Mouse (Mus musculus) hindbrain, embryonic 15.5 days (tissue): ENCODE data around the gene Gpr182. TPM values are rescaled to one million over a fixed set of nuclear protein-coding genes. Genes with fewer than 3 reads are reported as not detected.

Experiments
- ATAC-seq: fragments of 200-750 bp; cut with Nextera tagmentation; 2 replicates; pipeline ENCODE4 v1.8.0; 2017; ENCODE audit warnings: low read depth, moderate number of reproducible peaks, moderate TSS enrichment; ENCODE audit not compliant: low FRiP score
- H3K27ac ChIP-seq: fragments of 300-500 bp; sonication (generic); replicated peaks from 2 replicates; pipeline ENCODE4 v1.5.1; 2015; ENCODE audit warnings: mild to moderate bottlenecking, inconsistent platforms
- H3K27me3 ChIP-seq: fragments of 300-500 bp; sonication (generic); 2 replicates; pipeline ENCODE4 v1.6.1; 2015; ENCODE audit warnings: control low read depth, inconsistent platforms
- H3K36me3 ChIP-seq: fragments of 300-500 bp; sonication (generic); 2 replicates; pipeline ENCODE4 v1.6.1; 2015; ENCODE audit warnings: control low read depth, inconsistent platforms
- H3K4me1 ChIP-seq: fragments of 300-500 bp; sonication (generic); replicated peaks from 2 replicates; pipeline ENCODE4 v1.6.1; 2015; ENCODE audit warnings: control low read depth, inconsistent platforms
- H3K4me2 ChIP-seq: fragments of 300-500 bp; sonication (generic); 2 replicates; pipeline ENCODE4 v1.6.1; 2015; ENCODE audit warnings: moderate library complexity, mild to moderate bottlenecking, inconsistent platforms
- H3K4me3 ChIP-seq: fragments of 300-500 bp; sonication (generic); 2 replicates; pipeline ENCODE4 v1.5.1; 2015; ENCODE audit warnings: mild to moderate bottlenecking, inconsistent platforms
- H3K9ac ChIP-seq: fragments of 300-500 bp; sonication (generic); 2 replicates; pipeline ENCODE4 v1.6.1; 2015; ENCODE audit warnings: inconsistent platforms
- H3K9me3 ChIP-seq: fragments of 300-500 bp; sonication (generic); 2 replicates; pipeline ENCODE4 v1.6.1; 2016; ENCODE audit warnings: control low read depth, inconsistent platforms
- WGBS: fragments of 180-500 bp; shearing (Covaris S2); methylation state at CpG from one replicate; pipeline ENCODE4 v1.1.7; 2015; 5-methylcytosine and 5-hydroxymethylcytosine counted together
- polyA plus RNA-seq: library from polyadenylated mRNA; unstranded; fragments of >200 nt; fragmentation: Nextera tagmentation; extraction: Ambion mirVana; gene quantifications from 2 replicates; pipeline ENCODE4 v1.2.1, GENCODE M21; 2015

Gpr182 gene
- polyA plus RNA-seq, 1 experiment from 2014 or later, result 1.8 TPM

DNA sequence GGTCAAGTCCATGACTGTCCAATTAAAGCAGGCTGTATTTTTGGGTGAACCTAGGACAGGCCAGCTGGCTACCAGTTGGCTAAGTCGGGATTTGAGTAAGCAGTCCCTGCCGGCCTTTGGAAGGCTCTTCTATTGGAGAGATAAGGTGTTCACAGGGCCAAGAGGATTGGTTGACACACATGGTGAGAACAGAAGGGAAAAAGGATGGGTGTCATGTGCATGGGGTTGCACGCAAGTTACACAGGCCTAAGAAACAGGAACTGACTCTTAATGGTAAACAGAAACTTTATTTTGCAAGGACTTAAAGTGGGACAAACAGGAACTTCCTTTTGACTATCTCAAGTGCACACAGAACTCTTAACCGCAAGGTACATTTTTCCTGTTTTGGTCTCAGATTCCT lies 14.6 kb downstream of the Gpr182 start:
- Histone ChIP-seq H3K36me3 (peaks cover 7% of the 10 kb centered on the region), H3K27me3 (no peaks in the 10 kb centered on the region), H3K27ac (no peak overlapping the region), H3K4me2 (no peak overlapping the region), H3K9me3 (no peaks in the 10 kb centered on the region), H3K9ac (no peak overlapping the region), H3K4me3 (no peak overlapping the region), H3K4me1 (peaks cover 21% of the 10 kb centered on the region)
- 81% methylated on average over 4 of the region's 4 CpGs for WGBS
- no peak for ATAC-seq

- peaks cover 24% of the 10 kb centered on the region for H3K4me1 ChIP-seq
- H3K36me3 ChIP-seq, result peaks cover under 1% of the 10 kb centered on the region; the same call in 1 of the 2 replicates
- H3K4me3 ChIP-seq, result no peak overlapping the region
- H3K27ac ChIP-seq, result no peak overlapping the region
- H3K9ac ChIP-seq, result no peak overlapping the region
- whole genome bisulfite sequencing, result 91% methylated on average over 2 of the region's 2 CpGs
- H3K4me2 ChIP-seq, result no peak overlapping the region
- no peaks in the 10 kb centered on the region for H3K9me3 ChIP-seq
- ATAC-seq, result no peak
- H3K27me3 ChIP-seq, result no peaks in the 10 kb centered on the region
These were observed 15.3 kb downstream of the Gpr182 start for GRCm38 (mm10) chr10:127736266-127736665.

DNA sequence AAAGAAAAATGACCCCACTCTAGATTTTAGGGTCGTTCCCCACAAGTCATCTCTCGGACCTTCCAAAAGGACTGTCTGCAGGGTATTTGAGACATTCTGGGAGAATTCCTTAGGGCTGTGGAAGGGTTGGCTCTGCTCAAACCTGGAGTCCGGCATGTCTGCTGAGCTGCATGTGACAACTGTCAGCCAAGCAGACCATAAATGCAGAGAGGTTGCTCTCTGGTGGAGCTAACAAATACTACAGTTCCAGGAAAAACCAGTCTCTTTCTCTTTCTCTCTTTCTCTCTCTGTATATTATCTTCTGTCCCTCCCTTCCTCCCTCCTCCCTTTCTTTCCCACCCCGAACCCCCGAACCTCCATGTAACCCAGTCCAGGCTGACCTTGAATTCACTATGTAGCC lies 17.1 kb downstream of the Gpr182 start:
- no peak overlapping the region for H3K4me2 ChIP-seq
- peaks cover 20% of the 10 kb centered on the region for H3K4me1 ChIP-seq
- no peaks in the 10 kb centered on the region for H3K27me3 ChIP-seq
- WGBS, result 55% methylated on average over 5 of the region's 5 CpGs
- no peaks in the 10 kb centered on the region for H3K36me3 ChIP-seq
- no peaks in the 10 kb centered on the region for H3K9me3 ChIP-seq
- ATAC-seq, result 0 out of 2 replicates have a peak, but pooled peaks have one; percentile 27
- H3K4me3 ChIP-seq, result no peak overlapping the region
- no peak overlapping the region for H3K27ac ChIP-seq
- no peak overlapping the region for H3K9ac ChIP-seq

GRCm38 (mm10) chr10:127731397-127731796 lies 20.1 kb downstream of the Gpr182 start:
- no peak overlapping the region for H3K4me2 ChIP-seq
- WGBS, result 45% methylated on average over 5 of the region's 5 CpGs
- no peak overlapping the region for H3K4me3 ChIP-seq
- no peaks in the 10 kb centered on the region for H3K9me3 ChIP-seq
- H3K27me3 ChIP-seq, result no peaks in the 10 kb centered on the region
- H3K27ac ChIP-seq, result no peak overlapping the region
- ATAC-seq, result no peak
- H3K4me1 ChIP-seq, result peaks cover 13% of the 10 kb centered on the region
- H3K36me3 ChIP-seq, result no peaks in the 10 kb centered on the region
- no peak overlapping the region for H3K9ac ChIP-seq

DNA sequence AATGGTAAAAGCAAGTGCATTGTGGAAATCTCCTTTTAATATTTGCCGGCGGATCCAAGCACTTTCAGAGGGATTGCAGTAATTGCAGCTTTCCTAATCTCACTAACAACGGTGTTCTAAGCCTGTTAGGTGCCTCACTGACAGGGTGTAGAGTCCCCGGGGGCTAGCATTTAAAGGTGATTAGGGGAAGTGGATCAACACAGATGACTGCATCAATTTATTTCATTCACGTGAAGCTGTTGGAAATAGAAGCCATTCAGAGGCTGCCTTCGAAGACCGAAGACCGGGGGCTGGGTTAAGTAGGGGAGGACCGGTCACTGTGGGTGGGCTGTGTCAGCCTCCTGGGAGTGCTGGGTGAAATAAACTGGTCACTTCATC lies 20.6 kb downstream of the Gpr182 start:
- no peak overlapping the region for H3K9ac ChIP-seq
- no peaks in the 10 kb centered on the region for H3K36me3 ChIP-seq
- 33% methylated on average over 9 of the region's 9 CpGs for WGBS
- no peak overlapping the region; the same call in 1 of the 2 replicates for H3K4me2 ChIP-seq
- no peak for ATAC-seq
- H3K4me3 ChIP-seq, result no peak overlapping the region
- H3K9me3 ChIP-seq, result no peaks in the 10 kb centered on the region
- no peaks in the 10 kb centered on the region for H3K27me3 ChIP-seq
- no peak overlapping the region; the same call in 1 of the 2 replicates for H3K27ac ChIP-seq
- peaks cover 13% of the 10 kb centered on the region for H3K4me1 ChIP-seq

- H3K27ac ChIP-seq, result peak overlapping the region; percentile 26; the same call in 1 of the 2 replicates
These were observed 21.1 kb downstream of the Gpr182 start for GRCm38 (mm10) chr10:127730285-127730932.

GRCm38 (mm10) chr10:127728437-127728836 lies 23.1 kb downstream of the Gpr182 start:
- ATAC-seq, result peak; percentile 55
- Histone ChIP-seq H3K36me3 (no peaks in the 10 kb centered on the region), H3K9ac (no peak overlapping the region), H3K4me2 (no peak overlapping the region), H3K4me1 (peaks cover 13% of the 10 kb centered on the region), H3K27ac (no peak overlapping the region), H3K9me3 (no peaks in the 10 kb centered on the region), H3K4me3 (no peak overlapping the region), H3K27me3 (no peaks in the 10 kb centered on the region)
- WGBS, result 68% methylated on average over 8 of the region's 8 CpGs

More at GRCm38 (mm10) chr10:127730285-127730932, 21.1 kb downstream of the Gpr182 start:
- ATAC-seq, result no peak
- H3K4me2 ChIP-seq, result no peak overlapping the region; the same call in 1 of the 2 replicates
- WGBS, result 49% methylated on average over 11 of the region's 11 CpGs
- no peaks in the 10 kb centered on the region for H3K27me3 ChIP-seq
- no peaks in the 10 kb centered on the region for H3K9me3 ChIP-seq
- no peaks in the 10 kb centered on the region for H3K36me3 ChIP-seq
- H3K4me3 ChIP-seq, result no peak overlapping the region
- peaks cover 13% of the 10 kb centered on the region for H3K4me1 ChIP-seq
- no peak overlapping the region for H3K9ac ChIP-seq

GRCm38 (mm10) chr10:127725136-127725535 lies 26.4 kb downstream of the Gpr182 start:
- Histone ChIP-seq H3K27ac (no peak overlapping the region), H3K4me3 (no peak overlapping the region), H3K4me1 (peaks cover 19% of the 10 kb centered on the region), H3K36me3 (no peaks in the 10 kb centered on the region), H3K27me3 (no peaks in the 10 kb centered on the region), H3K4me2 (no peak overlapping the region), H3K9ac (no peak overlapping the region), H3K9me3 (no peaks in the 10 kb centered on the region)
- WGBS, result 87% methylated on average over 4 of the region's 4 CpGs
- no peak for ATAC-seq

- no peak for ATAC-seq
- no peaks in the 10 kb centered on the region for H3K36me3 ChIP-seq
- H3K9me3 ChIP-seq, result no peaks in the 10 kb centered on the region
- H3K27me3 ChIP-seq, result no peaks in the 10 kb centered on the region
- WGBS, result 82% methylated on average over 3 of the region's 3 CpGs
- no peak within 1 kb of the TSS for H3K27ac ChIP-seq
- no peak within 1 kb of the TSS for H3K4me3 ChIP-seq
- H3K4me2 ChIP-seq, result no peak within 1 kb of the TSS
- peaks cover 19% of the 10 kb centered on the region for H3K4me1 ChIP-seq
- no peak within 1 kb of the TSS for H3K9ac ChIP-seq
These were observed 27.4 kb downstream of the Gpr182 start, which contains the start of gene Tac2 for GRCm38 (mm10) chr10:127724178-127724577. TSS of gene Tac2 (plus strand) at chr10:127724478.

GRCm38 (mm10) chr10:127721671-127722418 lies 29.7 kb downstream of the Gpr182 start:
- Histone ChIP-seq H3K27me3 (no peaks in the 10 kb centered on the region), H3K36me3 (no peaks in the 10 kb centered on the region), H3K9ac (no peak overlapping the region), H3K4me3 (no peak overlapping the region), H3K4me2 (peak overlapping the region; percentile 35), H3K27ac (no peak overlapping the region), H3K9me3 (no peaks in the 10 kb centered on the region), H3K4me1 (peaks cover 19% of the 10 kb centered on the region)
- peak; percentile 66; the same call in 1 of the 2 replicates for ATAC-seq
- WGBS, result 13% methylated on average over 20 of the region's 20 CpGs

DNA sequence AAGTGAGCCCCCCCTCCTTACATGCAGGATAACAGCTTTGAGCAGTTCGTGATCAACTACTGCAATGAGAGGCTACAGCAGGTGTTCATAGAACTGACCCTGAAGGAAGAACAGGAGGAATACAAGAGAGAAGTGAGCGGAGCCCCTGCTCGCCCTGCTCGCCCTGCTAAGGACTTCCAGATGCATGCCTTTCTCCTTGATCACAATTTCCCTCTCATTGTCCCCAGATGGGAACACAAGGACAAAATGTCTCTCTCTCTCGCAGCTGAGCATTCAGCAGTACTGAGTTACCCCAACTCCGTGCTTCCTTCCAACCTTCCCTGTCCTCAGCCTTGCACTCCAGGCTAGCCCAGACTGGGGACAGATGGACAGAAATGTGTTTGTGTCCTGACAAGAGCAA lies 38.8 kb downstream of the Gpr182 start:
- Histone ChIP-seq H3K36me3 (no peaks in the 10 kb centered on the region), H3K9ac (no peak overlapping the region), H3K27me3 (no peaks in the 10 kb centered on the region), H3K4me2 (no peak overlapping the region), H3K27ac (no peak overlapping the region), H3K9me3 (no peaks in the 10 kb centered on the region), H3K4me3 (no peak overlapping the region), H3K4me1 (no peaks in the 10 kb centered on the region)
- 80% methylated on average over 6 of the region's 6 CpGs for WGBS
- ATAC-seq, result no peak

DNA sequence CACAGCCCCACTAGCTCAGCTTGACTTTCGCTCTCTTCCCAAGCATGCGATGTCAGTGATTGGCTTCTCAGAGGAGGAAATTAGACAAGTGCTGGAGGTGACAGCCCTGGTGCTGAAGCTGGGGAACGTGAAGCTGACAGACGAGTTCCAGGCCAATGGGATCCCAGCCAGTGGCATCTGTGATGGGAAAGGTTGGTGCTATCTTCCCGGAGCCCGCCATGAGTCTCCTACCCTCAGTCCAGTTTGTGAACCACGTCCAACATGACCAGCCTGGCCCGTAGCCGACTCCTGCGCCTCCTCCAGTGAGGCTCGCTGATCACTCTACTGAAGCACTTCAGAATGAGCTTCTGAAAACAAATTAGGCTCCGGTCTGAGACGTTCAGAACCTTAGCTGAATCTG lies 41.2 kb downstream of the Gpr182 start:
- Histone ChIP-seq H3K27me3 (no peaks in the 10 kb centered on the region), H3K27ac (no peak overlapping the region), H3K36me3 (no peaks in the 10 kb centered on the region), H3K4me2 (no peak overlapping the region), H3K4me3 (no peak overlapping the region), H3K4me1 (no peaks in the 10 kb centered on the region), H3K9me3 (no peaks in the 10 kb centered on the region), H3K9ac (no peak overlapping the region)
- ATAC-seq, result no peak
- WGBS, result 83% methylated on average over 13 of the region's 13 CpGs
